Mouse (Mus musculus) heart, embryonic 13.5 days (tissue): Measurements from ENCODE around the gene Mmp21. TPM values are rescaled to one million over a fixed set of nuclear protein-coding genes. Genes with fewer than 3 reads are reported as not detected.
A peak's percentile ranks its signal among the peaks of the same experiment; 100 is the strongest.

Experiments used
- ATAC-seq: fragments of 200-750 bp; cut with Nextera tagmentation; 2 replicates; pipeline ENCODE4 v1.8.0; 2017; ENCODE audit warnings: moderate TSS enrichment; ENCODE audit not compliant: insufficient number of reproducible peaks, low FRiP score, low TSS enrichment; ENCODE audit errors: extremely low read depth
- H3K27ac ChIP-seq: fragments of 300-500 bp; sonication (generic); replicated peaks from 2 replicates; pipeline ENCODE4 v1.5.1; 2015; ENCODE audit warnings: moderate library complexity, mild to moderate bottlenecking, inconsistent platforms
- H3K27me3 ChIP-seq: fragments of 300-500 bp; sonication (generic); replicated peaks from 2 replicates; pipeline ENCODE4 v1.6.1; 2015; ENCODE audit warnings: mild to moderate bottlenecking, inconsistent platforms
- H3K36me3 ChIP-seq: fragments of 300-500 bp; sonication (generic); 2 replicates; pipeline ENCODE4 v1.6.1; 2015; ENCODE audit warnings: mild to moderate bottlenecking, inconsistent platforms
- H3K4me1 ChIP-seq: fragments of 300-500 bp; sonication (generic); 2 replicates; pipeline ENCODE4 v1.6.1; 2015; ENCODE audit warnings: inconsistent platforms
- H3K4me2 ChIP-seq: fragments of 300-500 bp; sonication (generic); 2 replicates; pipeline ENCODE4 v1.6.1; 2015; ENCODE audit warnings: inconsistent platforms, mild to moderate bottlenecking, moderate library complexity
- H3K4me3 ChIP-seq: fragments of 300-500 bp; sonication (generic); 2 replicates; pipeline ENCODE4 v1.5.1; 2015; ENCODE audit warnings: moderate library complexity, mild to moderate bottlenecking, inconsistent platforms
- H3K9ac ChIP-seq: fragments of 300-500 bp; sonication (generic); 2 replicates; pipeline ENCODE4 v1.6.1; 2015; ENCODE audit warnings: inconsistent platforms, mild to moderate bottlenecking, moderate library complexity
- H3K9me3 ChIP-seq: fragments of 300-500 bp; sonication (generic); 2 replicates; pipeline ENCODE4 v1.6.1; 2016; ENCODE audit warnings: inconsistent platforms
- WGBS: fragments of 180-500 bp; shearing (Covaris S2); methylation state at CpG from one replicate; pipeline ENCODE4 v1.1.7; 2015; ENCODE audit warnings: mixed read lengths; 5-methylcytosine and 5-hydroxymethylcytosine counted together
- polyA plus RNA-seq: library from polyadenylated mRNA; unstranded; fragments of >200 nt; fragmentation: Nextera tagmentation; extraction: Ambion mirVana; gene quantifications from 2 replicates; pipeline ENCODE4 v1.2.1, GENCODE M21; 2015

Mmp21 gene
- polyA plus RNA-seq, 1 experiment from 2014 or later, result not detected

GRCm38 (mm10) chr7:133662467-133662866 lies 17.4 kb downstream of the Mmp21 start:
- Histone ChIP-seq H3K36me3 (peaks cover 99% of the 10 kb centered on the region), H3K4me2 (no peak overlapping the region), H3K9ac (no peak overlapping the region), H3K9me3 (no peaks in the 10 kb centered on the region), H3K27ac (no peak overlapping the region), H3K4me3 (no peak overlapping the region), H3K4me1 (no peaks in the 10 kb centered on the region), H3K27me3 (no peaks in the 10 kb centered on the region)
- WGBS, result 94% methylated on average over 1 of the region's 1 CpGs
- no peak for ATAC-seq

DNA sequence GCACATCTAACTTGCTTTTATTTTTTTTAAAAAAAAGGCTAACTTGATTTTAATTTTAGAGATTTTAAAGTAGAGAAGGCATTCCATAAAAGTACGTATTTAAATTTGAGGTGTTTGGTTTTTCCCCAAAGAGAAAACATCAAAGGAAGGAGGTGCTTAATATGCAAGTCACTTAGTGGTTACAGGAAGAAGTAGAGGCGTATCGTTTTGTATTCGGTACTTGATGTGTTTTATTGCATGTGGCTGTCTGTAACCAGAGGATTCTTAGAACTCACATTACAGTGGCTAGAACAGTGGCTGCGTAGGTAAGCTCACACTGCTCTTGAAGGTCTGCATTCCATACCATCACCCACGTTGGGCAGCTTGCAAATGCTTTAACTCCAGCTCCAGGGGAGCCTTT lies 34.1 kb downstream of the Mmp21 start:
- Histone ChIP-seq H3K36me3 (peaks cover 96% of the 10 kb centered on the region), H3K9me3 (no peaks in the 10 kb centered on the region), H3K27ac (no peak overlapping the region), H3K4me2 (no peak overlapping the region), H3K4me3 (no peak overlapping the region), H3K27me3 (no peaks in the 10 kb centered on the region), H3K9ac (no peak overlapping the region), H3K4me1 (no peaks in the 10 kb centered on the region)
- WGBS, result 91% methylated on average over 6 of the region's 6 CpGs
- no peak for ATAC-seq

GRCm38 (mm10) chr7:133638821-133639220 lies 41.0 kb downstream of the Mmp21 start:
- Histone ChIP-seq H3K4me2 (peak overlapping the region; percentile 95), H3K27ac (no peak overlapping the region), H3K4me1 (peaks cover 11% of the 10 kb centered on the region), H3K27me3 (no peaks in the 10 kb centered on the region), H3K36me3 (peaks cover 47% of the 10 kb centered on the region), H3K9ac (peak overlapping the region; percentile 98), H3K4me3 (peak overlapping the region; percentile 97), H3K9me3 (no peaks in the 10 kb centered on the region)
- no peak for ATAC-seq
- 87% methylated on average over 13 of the region's 13 CpGs for whole genome bisulfite sequencing

DNA sequence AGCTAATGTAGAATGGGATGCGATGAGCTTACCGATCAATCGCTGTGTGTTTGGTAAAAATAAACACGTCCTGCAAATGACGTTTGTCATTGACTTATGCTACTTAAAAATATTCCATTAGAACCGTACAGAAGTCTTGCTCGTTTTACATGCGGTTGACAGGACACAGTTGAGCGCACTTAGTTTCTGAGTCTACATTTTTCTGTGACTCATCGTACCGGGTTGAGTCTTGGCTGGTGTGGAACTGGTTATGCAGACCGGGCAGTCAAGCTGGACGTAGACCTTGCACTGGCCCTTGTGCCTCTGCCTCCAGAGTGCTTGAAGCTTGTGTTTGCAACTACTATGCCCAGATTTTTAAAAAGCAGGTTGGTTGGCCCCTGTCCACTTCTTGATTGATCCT lies 41.6 kb downstream of the Mmp21 start:
- Histone ChIP-seq H3K4me1 (peaks cover 11% of the 10 kb centered on the region), H3K9ac (peak overlapping the region; percentile 98), H3K4me3 (peak overlapping the region; percentile 97), H3K4me2 (peak overlapping the region; percentile 95), H3K36me3 (peaks cover 42% of the 10 kb centered on the region), H3K27me3 (no peaks in the 10 kb centered on the region), H3K27ac (peak overlapping the region; percentile 90), H3K9me3 (no peaks in the 10 kb centered on the region)
- 7% methylated on average over 13 of the region's 13 CpGs for WGBS
- ATAC-seq, result no peak

DNA sequence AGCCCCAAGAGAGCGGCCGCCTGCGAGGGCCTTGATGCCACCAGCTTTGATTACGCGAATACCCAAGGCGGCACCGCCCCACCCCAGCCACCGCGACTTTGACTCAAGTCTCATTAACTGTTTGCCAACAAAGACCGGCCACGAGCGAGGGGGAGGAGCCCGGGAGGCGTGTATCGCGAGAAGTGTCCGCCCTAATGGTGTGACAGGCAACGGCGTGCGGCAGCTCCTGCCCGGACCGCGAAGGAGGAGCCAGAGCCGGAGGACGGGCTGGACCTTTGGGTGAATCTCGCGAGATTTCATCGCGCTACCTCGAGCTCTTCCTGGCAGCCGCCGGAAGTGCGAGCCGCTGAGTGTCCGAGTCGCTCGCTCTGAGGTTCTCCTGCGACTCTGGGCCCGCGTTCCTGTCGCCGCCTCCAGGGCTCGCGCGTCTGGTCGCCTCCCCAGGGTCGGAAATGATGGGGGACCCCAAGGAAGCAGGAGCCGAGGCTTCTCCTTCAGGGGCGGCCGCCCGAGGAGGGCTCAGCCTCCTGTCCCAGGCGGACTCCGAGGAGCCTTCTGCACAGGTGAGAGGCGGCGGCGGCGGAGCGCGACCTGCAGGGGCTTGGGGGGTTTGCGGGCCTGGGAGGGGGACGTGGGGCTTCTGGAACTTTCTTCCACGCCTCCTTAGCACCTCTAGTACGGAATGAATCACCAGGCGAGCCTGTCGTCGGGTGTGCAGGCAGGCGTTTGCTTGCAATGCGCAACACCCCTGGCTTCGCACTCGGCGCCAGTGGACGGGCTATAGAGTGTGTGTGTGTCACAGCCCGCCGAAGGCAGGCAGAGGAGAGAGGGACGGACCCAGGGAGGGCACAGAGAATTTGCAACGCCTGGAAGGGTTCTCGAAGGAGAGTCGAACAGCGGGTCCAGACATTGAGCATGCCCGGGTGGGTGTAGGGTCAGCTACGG lies 42.2 kb downstream of the Mmp21 start, which contains the start of gene Edrf1:
TSS of gene Edrf1 (plus strand) at position 183 of the 945 bp plus-strand sequence.
- peak; percentile 99 for ATAC-seq
- under 1% methylated on average over 81 of the region's 81 CpGs for WGBS
- peak within 1 kb of the TSS; percentile 98 for H3K9ac ChIP-seq
- peak within 1 kb of the TSS; percentile 97 for H3K4me3 ChIP-seq
- peak within 1 kb of the TSS; percentile 90 for H3K27ac ChIP-seq
- peaks cover 11% of the 10 kb centered on the region for H3K4me1 ChIP-seq
- peak within 1 kb of the TSS; percentile 95 for H3K4me2 ChIP-seq
- H3K36me3 ChIP-seq, result peaks cover 35% of the 10 kb centered on the region
- no peaks in the 10 kb centered on the region for H3K9me3 ChIP-seq
- H3K27me3 ChIP-seq, result no peaks in the 10 kb centered on the region

GRCm38 (mm10) chr7:133636738-133637352 lies 43.0 kb downstream of the Mmp21 start:
- Histone ChIP-seq H3K36me3 (peaks cover 27% of the 10 kb centered on the region), H3K9ac (peak overlapping the region; percentile 98), H3K27me3 (no peaks in the 10 kb centered on the region), H3K4me3 (peak overlapping the region; percentile 97), H3K4me1 (peaks cover 11% of the 10 kb centered on the region), H3K4me2 (peak overlapping the region; percentile 95), H3K9me3 (no peaks in the 10 kb centered on the region), H3K27ac (peak overlapping the region; percentile 90)
- WGBS, result 3% methylated on average over 21 of the region's 21 CpGs
- ATAC-seq, result 0 out of 2 replicates have a peak, but pooled peaks have one; percentile 2

DNA sequence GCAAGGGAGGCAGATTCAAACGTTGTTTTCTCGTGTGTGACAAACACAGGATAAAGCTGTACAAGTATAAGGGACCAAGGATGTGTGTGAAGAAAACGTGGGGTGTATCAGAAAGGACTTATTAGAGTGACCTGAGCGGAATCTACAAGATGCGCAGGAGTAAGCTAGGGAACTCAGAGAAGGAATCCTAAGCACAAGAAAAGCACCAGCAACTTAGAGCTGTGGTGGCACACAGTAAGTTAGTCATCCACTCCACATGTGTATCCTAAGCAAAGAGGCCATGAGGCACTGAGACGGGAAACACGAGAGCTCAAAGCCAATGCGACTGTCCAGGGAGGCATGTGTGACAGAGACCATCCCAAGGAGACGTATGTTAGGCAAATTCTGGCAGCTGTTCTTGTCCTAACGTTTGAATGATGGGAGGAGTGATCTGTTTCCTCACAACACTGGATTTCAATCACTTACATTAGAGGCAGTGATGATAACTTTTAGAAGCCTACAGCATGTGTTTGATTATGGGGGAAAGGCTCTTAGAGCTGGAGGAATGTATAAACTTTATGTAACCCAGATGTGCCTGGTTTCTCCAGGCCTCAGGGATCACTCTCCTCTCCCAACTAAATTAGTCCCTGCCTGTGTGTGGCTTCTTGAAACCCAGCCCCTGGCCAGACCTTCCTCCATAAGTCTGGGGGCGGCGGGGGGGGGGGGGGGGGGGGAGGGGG lies 44.8 kb downstream of the Mmp21 start:
- H3K4me2 ChIP-seq, result no peak overlapping the region
- no peak overlapping the region for H3K9ac ChIP-seq
- WGBS, result 52% methylated on average over 10 of the region's 12 CpGs
- H3K4me1 ChIP-seq, result peaks cover 11% of the 10 kb centered on the region
- no peak overlapping the region for H3K4me3 ChIP-seq
- peaks cover 13% of the 10 kb centered on the region for H3K36me3 ChIP-seq
- ATAC-seq, result no peak
- H3K27me3 ChIP-seq, result no peaks in the 10 kb centered on the region
- no peak overlapping the region for H3K27ac ChIP-seq
- no peaks in the 10 kb centered on the region for H3K9me3 ChIP-seq

DNA sequence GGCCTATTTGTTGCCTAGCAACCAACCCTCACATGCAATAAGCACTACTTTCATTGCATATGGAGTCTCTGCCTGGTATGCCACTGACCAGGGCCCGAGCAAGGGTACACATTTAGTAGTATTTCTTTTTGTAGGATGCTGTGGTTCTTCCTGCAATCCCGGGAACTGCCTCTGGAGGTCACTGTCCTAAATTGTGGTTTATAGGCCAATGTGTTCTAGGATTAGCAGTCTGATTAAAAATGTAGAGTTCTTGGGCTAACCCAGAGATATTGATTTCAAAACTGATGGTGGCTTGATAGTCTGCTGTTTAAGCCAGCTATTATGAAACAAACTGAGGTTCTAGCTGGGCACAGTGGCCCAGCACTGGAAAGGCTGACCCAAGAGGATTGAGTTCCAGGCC lies 47.4 kb downstream of the Mmp21 start:
- no peaks in the 10 kb centered on the region for H3K4me1 ChIP-seq
- ATAC-seq, result no peak
- H3K36me3 ChIP-seq, result no peaks in the 10 kb centered on the region
- H3K9me3 ChIP-seq, result no peaks in the 10 kb centered on the region
- 24% methylated on average over 2 of the region's 2 CpGs for WGBS
- no peak overlapping the region for H3K9ac ChIP-seq
- H3K27me3 ChIP-seq, result 0 out of 2 replicates have a peak, but pooled peaks cover 3% of the 10 kb centered on the region
- H3K27ac ChIP-seq, result no peak overlapping the region
- H3K4me3 ChIP-seq, result no peak overlapping the region
- no peak overlapping the region for H3K4me2 ChIP-seq

DNA sequence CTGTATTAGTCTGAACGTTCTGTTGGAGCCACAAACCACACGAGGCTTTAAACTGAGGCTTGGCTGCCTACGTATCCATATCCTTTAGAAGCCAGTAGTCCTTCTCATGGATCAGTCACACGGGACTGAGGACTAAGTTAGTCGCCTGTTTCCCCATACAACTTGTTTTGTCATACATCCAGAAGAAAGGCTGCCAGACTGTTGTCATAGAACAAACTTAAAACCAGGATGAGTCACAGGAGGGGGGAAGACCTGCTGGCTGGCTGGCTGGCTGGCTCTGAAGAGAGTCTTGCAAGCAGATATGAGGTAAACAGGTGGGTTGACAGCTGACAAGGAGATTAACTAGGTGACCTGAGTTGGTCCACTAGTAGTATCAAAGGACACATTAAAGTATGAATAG lies 49.0 kb downstream of the Mmp21 start:
- H3K36me3 ChIP-seq, result no peaks in the 10 kb centered on the region
- WGBS, result 65% methylated on average over 5 of the region's 5 CpGs
- no peak overlapping the region for H3K4me3 ChIP-seq
- no peak overlapping the region for H3K4me2 ChIP-seq
- 0 out of 2 replicates have a peak, but pooled peaks cover 3% of the 10 kb centered on the region for H3K27me3 ChIP-seq
- no peaks in the 10 kb centered on the region for H3K9me3 ChIP-seq
- H3K4me1 ChIP-seq, result no peaks in the 10 kb centered on the region
- ATAC-seq, result no peak
- H3K9ac ChIP-seq, result no peak overlapping the region
- no peak overlapping the region for H3K27ac ChIP-seq

GRCm38 (mm10) chr7:133627184-133627936 lies 52.5 kb downstream of the Mmp21 start:
- no peak overlapping the region for H3K4me2 ChIP-seq
- ATAC-seq, result no peak
- H3K36me3 ChIP-seq, result no peaks in the 10 kb centered on the region
- no peak overlapping the region for H3K9ac ChIP-seq
- H3K4me1 ChIP-seq, result no peaks in the 10 kb centered on the region
- 0 out of 2 replicates have a peak, but pooled peaks cover 3% of the 10 kb centered on the region for H3K27me3 ChIP-seq
- H3K27ac ChIP-seq, result no peak overlapping the region
- H3K4me3 ChIP-seq, result no peak overlapping the region
- WGBS, result 57% methylated on average over 14 of the region's 14 CpGs
- H3K9me3 ChIP-seq, result no peaks in the 10 kb centered on the region
